Mouse (Mus musculus) embryonic facial prominence, embryonic 12.5 days (tissue): Measurements from ENCODE around the gene Ralgps2. TPM values are rescaled to one million over a fixed set of nuclear protein-coding genes. Genes with fewer than 3 reads are reported as not detected.

Source experiments
- ATAC-seq: fragments of 200-750 bp; cut with Nextera tagmentation; 2 replicates; pipeline ENCODE4 v1.8.0; 2017; ENCODE audit not compliant: insufficient number of reproducible peaks, insufficient read depth, low FRiP score, low TSS enrichment
- H3K27ac ChIP-seq: fragments of 300-500 bp; sonication (generic); 2 replicates; pipeline ENCODE4 v1.5.1; 2016; ENCODE audit warnings: mild to moderate bottlenecking
- H3K27me3 ChIP-seq: fragments of 300-500 bp; sonication (generic); 2 replicates; pipeline ENCODE4 v1.6.1; 2016; ENCODE audit warnings: mild to moderate bottlenecking, moderate library complexity
- H3K36me3 ChIP-seq: fragments of 300-500 bp; sonication (generic); 2 replicates; pipeline ENCODE4 v1.6.1; 2016; ENCODE audit warnings: mild to moderate bottlenecking
- H3K4me1 ChIP-seq: fragments of 300-500 bp; sonication (generic); 2 replicates; pipeline ENCODE4 v1.6.1; 2016
- H3K4me2 ChIP-seq: fragments of 300-500 bp; sonication (generic); replicated peaks from 2 replicates; pipeline ENCODE4 v1.6.1; 2016; ENCODE audit warnings: mild to moderate bottlenecking, moderate library complexity
- H3K4me3 ChIP-seq: fragments of 300-500 bp; sonication (generic); 2 replicates; pipeline ENCODE4 v1.5.1; 2016; ENCODE audit warnings: mild to moderate bottlenecking
- H3K9ac ChIP-seq: fragments of 300-500 bp; sonication (generic); 2 replicates; pipeline ENCODE4 v1.6.1; 2016; ENCODE audit warnings: mild to moderate bottlenecking, moderate library complexity
- H3K9me3 ChIP-seq: fragments of 300-500 bp; sonication (generic); 2 replicates; pipeline ENCODE4 v1.6.1; 2016; ENCODE audit warnings: mild to moderate bottlenecking, moderate library complexity
- WGBS: fragments of 180-500 bp; shearing (Covaris S2); methylation state at CpG from one replicate; pipeline ENCODE4 v1.1.7; 2016; 5-methylcytosine and 5-hydroxymethylcytosine counted together
- polyA plus RNA-seq: library from polyadenylated mRNA; unstranded; fragments of >200 nt; fragmentation: Nextera tagmentation; extraction: Ambion mirVana; gene quantifications from 2 replicates; pipeline ENCODE4 v1.2.1, GENCODE M21; 2016

Ralgps2 gene
- polyA plus RNA-seq, result 96.3 and 101 TPM in 2 replicates

DNA sequence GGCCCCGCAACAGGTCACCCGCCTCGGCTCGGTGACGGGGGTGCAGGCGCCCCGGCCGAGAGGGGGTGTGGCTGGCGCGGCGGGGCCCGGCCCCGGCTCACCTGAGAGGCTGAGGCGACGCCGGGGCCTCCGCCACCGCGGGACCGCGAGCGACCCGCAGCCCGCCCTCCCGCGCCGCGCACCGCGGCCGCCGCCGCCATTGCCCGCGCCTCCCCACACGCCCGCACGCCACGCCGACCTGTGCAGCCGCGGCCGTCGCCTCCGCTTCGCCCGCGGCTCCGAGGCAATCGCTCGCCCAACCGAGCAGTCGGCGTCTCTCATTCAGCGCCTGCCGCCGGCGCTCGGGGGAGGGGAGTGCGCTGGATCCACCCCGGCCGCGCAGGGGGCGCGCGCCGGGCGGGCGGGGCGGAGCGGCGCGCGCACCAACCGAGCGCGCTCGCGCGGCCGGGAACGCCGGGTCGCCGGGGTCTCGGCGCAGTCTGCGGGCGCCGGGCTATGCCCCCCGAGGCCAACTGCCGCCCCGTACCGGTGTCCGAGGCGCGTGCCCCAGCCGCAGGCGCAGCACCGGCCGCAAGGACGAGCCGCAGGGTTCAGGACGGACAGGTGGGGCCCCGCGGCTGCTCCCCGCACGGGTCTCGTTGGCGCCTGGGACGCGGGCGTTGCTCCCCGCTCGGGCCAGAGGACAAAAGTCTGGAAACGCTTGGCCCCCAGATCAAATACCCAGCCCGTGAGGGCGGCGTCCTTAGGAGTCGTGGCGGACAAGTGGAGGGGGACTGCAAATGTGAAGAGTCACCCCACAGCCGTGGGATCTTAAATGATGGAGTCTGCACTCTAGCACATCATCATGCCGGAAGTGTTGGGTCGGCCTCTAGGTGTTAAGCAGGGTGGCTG lies at the start of gene Ralgps2:
Ralgps2 (minus strand) TSS at position 376 of the 891 bp plus-strand sequence.
- no peaks in the 10 kb centered on the region for H3K9me3 ChIP-seq
- H3K27me3 ChIP-seq, result no peaks in the 10 kb centered on the region
- peak within 1 kb of the TSS; percentile 94 for H3K27ac ChIP-seq
- H3K4me3 ChIP-seq, result peak within 1 kb of the TSS; percentile 91
- H3K4me2 ChIP-seq, result peak within 1 kb of the TSS; percentile 91
- under 1% methylated on average over 99 of the region's 124 CpGs for WGBS
- H3K36me3 ChIP-seq, result no peaks in the 10 kb centered on the region
- H3K4me1 ChIP-seq, result peaks cover 16% of the 10 kb centered on the region
- peak within 1 kb of the TSS; percentile 95 for H3K9ac ChIP-seq
- ATAC-seq, result peak; percentile 80

DNA sequence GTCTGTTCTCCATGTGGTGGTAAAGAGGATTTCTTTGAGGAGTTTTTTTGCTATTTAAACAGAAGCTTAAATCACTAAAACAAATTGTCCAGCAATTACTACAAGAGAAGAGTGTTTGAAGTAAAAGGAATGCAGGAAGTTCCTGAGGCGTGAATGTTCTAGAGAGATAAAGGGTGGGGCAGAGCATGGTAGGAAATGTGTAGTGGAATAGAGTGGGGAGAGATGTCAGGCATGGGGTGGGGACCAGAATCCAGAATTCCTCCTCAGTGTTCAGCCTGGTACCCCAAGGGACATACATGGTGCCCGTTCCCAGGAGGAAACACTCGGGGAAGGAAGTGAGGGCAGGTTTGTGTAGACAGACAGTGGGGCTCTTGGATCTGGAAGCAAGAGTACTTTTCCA lies 48.1 kb upstream of the Ralgps2 start:
- Histone ChIP-seq H3K27me3 (no peaks in the 10 kb centered on the region), H3K9ac (no peak overlapping the region), H3K36me3 (no peaks in the 10 kb centered on the region), H3K27ac (no peak overlapping the region), H3K4me3 (no peak overlapping the region), H3K9me3 (no peaks in the 10 kb centered on the region), H3K4me1 (no peaks in the 10 kb centered on the region), H3K4me2 (no peak overlapping the region)
- 73% methylated on average over 3 of the region's 3 CpGs for WGBS
- ATAC-seq, result no peak

DNA sequence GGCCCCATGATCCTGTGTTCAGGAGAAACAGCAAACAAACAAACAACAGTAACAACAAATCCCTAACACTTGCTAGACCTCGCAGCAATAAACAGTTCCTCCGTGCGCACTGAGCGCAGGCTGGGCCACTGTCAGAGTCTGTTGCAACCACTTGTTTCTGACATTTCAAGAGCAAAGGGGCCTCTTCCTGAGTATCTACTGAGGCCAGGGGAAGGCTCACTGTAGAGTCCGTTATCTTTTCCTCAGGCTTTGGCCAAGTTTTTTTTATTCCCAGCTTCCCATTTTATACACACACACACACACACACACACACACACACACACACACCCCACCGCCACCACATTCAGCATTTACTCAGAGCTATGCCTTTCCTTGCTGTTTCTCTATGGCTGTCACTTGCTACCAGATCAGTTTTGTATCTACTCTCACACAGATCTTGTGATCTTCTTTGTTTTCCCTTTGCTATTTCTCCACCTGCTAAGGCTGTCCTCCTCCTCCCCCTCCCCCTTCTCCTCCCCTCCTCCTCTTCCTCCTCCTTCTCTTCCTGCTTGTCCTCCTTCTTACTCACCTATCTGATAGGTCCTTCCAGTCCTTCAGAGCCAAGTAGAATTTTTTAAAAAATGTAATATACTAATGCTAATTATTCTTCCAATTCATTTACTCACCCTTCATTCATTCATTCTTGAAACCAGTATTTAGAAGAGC lies 47.4 kb upstream of the Ralgps2 start:
- 81% methylated on average over 6 of the region's 6 CpGs for WGBS

DNA sequence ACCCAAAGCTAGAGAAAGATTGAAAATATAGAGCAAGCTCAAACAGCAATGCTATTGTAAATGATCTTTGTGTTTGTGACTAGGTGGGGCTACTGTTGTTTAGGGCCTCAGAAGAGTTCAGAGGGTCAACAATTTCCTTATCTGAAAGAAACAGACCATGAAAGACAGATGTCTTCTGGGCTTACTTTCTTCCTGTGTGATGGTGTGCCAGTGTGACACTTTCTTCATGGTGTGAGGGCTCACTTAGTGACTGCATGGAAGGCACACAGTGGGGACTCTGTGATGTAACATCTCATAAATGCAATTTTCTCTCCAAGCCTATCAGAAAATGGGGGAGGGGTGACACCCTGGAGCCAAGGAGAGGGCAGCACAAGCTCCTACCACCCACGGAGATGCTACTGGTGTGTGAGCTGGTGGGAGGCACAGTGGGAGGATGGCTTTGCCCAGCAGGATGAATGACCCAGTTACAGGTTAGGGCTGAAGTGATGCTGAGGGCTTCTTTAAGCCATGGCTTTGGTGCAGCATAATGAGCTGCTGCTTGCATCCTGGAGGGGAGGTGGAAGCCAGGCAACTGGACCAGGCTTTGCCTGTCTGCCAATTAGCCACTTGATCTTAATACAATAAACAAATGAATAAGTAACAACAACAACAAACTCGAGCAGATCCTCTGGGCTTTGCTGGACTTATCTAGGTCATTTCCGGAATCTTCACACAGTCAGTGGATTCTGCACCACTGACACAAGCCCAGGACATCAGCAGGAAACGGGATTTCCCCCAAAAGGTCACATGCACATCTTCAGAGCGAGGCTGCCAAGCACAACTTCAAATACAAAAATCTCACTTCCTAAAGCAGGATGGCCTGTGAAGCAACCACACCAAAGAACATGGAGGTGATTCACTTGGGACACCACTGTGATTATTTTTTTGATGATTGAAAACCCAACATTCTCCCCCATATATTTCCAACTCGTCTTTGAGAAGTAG lies 46.5 kb upstream of the Ralgps2 start:
- H3K27me3 ChIP-seq, result no peaks in the 10 kb centered on the region
- no peak overlapping the region for H3K4me3 ChIP-seq
- H3K9me3 ChIP-seq, result no peaks in the 10 kb centered on the region
- H3K27ac ChIP-seq, result no peak overlapping the region
- H3K4me1 ChIP-seq, result no peaks in the 10 kb centered on the region
- ATAC-seq, result no peak
- no peak overlapping the region for H3K4me2 ChIP-seq
- WGBS, result 39% methylated on average over 6 of the region's 6 CpGs
- H3K9ac ChIP-seq, result no peak overlapping the region
- no peaks in the 10 kb centered on the region for H3K36me3 ChIP-seq

More for the DNA sequence above, 47.4 kb upstream of the Ralgps2 start:
- no peak overlapping the region for H3K4me2 ChIP-seq
- H3K36me3 ChIP-seq, result no peaks in the 10 kb centered on the region
- no peak for ATAC-seq
- no peaks in the 10 kb centered on the region for H3K27me3 ChIP-seq
- H3K4me3 ChIP-seq, result no peak overlapping the region
- H3K4me1 ChIP-seq, result no peaks in the 10 kb centered on the region
- no peak overlapping the region for H3K27ac ChIP-seq
- H3K9ac ChIP-seq, result no peak overlapping the region
- H3K9me3 ChIP-seq, result no peaks in the 10 kb centered on the region

DNA sequence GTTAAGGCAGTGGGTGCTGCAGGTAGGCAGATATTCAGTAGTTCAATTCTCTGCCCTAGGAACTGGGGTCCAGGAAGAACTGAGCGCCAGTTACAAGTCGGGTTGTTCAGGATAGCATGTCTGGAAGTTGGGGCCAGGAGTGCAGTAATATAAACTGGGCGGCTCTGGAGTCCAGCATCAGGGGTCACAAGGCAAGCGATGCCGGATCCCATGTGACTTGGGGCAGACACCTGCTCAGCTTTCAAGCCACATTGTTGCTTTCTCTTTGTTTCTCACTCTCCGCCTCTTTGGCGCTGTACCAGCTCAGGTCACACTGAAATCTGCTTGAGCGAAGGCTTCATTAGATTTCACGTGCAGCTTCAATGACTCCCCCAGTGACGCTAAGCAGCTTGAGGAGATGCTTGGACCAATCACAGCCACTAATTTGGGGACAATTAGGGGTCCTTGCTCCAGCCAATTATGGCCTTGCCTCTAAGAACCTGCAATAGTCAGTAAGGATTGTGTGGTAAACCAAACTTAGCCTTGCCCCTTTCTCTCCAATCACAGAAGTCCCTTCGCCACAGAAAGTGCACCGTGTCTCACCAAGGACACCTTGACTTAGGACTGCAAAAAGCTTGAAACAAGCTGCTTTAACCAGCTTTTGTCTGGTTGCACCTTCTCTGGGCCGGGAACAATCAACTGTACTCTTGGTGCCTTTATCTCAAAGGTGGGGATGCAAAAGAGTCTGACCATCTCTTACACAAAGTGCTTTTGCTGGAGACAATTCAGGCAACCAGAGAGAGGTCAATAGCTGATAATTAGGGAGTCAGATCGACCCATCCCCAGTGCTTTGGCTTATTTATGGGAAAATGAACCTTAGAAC lies 43.8 kb upstream of the Ralgps2 start:
- 80% methylated on average over 14 of the region's 14 CpGs for WGBS
- no peak for ATAC-seq

DNA sequence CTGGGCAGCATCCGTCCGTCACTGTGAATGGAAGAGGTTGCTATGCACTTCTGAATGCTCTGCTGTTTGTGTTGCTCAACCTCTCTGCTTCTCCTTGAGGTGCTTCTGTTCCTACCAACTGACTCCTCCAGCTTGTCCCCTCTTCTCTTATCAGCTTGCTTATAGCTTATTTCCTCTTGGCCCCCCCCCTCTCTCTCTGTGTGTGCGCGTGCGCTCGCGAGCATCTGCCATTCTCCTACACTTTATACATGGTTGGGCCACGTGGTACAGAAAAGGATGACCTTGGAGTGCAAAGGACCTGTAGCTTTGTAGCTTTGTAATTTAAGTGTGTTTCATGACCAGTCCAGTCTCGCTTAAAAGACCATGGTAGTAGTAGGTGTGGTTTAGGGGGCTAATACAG lies 42.5 kb upstream of the Ralgps2 start:
- WGBS, result 89% methylated on average over 9 of the region's 9 CpGs
- H3K4me1 ChIP-seq, result no peaks in the 10 kb centered on the region
- H3K9ac ChIP-seq, result no peak overlapping the region
- H3K4me3 ChIP-seq, result no peak overlapping the region
- H3K27me3 ChIP-seq, result no peaks in the 10 kb centered on the region
- no peaks in the 10 kb centered on the region for H3K36me3 ChIP-seq
- H3K4me2 ChIP-seq, result no peak overlapping the region
- ATAC-seq, result no peak
- H3K9me3 ChIP-seq, result no peaks in the 10 kb centered on the region
- no peak overlapping the region for H3K27ac ChIP-seq

More for the DNA sequence above, 43.8 kb upstream of the Ralgps2 start:
- Histone ChIP-seq H3K27me3 (no peaks in the 10 kb centered on the region), H3K4me1 (no peaks in the 10 kb centered on the region), H3K9ac (no peak overlapping the region), H3K27ac (no peak overlapping the region), H3K4me2 (no peak overlapping the region), H3K36me3 (no peaks in the 10 kb centered on the region), H3K9me3 (no peaks in the 10 kb centered on the region), H3K4me3 (no peak overlapping the region)

DNA sequence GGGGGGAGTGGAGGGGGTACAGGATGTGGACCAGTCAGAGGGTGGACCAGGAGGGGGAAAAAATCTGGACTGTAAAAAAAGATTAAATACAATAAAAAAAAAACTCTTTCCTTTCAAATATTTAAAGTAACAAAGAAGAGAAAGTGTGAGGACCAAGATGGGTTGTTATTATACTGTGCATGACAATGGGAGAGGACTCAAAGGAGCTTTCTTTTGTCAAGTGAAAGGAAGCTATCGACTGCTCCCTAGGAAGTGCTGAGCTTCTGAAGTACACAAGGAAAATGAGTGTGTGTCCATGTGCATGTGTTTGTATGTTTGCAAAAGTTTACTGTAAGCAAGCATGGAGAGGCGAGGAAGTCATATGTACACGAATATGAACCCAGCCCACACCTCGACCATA lies 40.3 kb upstream of the Ralgps2 start:
- no peaks in the 10 kb centered on the region for H3K27me3 ChIP-seq
- H3K36me3 ChIP-seq, result no peaks in the 10 kb centered on the region
- WGBS, result 85% methylated on average over 4 of the region's 4 CpGs
- no peak overlapping the region for H3K4me3 ChIP-seq
- H3K9ac ChIP-seq, result no peak overlapping the region
- H3K4me1 ChIP-seq, result no peaks in the 10 kb centered on the region
- no peak for ATAC-seq
- no peak overlapping the region for H3K27ac ChIP-seq
- H3K4me2 ChIP-seq, result no peak overlapping the region
- no peaks in the 10 kb centered on the region for H3K9me3 ChIP-seq

DNA sequence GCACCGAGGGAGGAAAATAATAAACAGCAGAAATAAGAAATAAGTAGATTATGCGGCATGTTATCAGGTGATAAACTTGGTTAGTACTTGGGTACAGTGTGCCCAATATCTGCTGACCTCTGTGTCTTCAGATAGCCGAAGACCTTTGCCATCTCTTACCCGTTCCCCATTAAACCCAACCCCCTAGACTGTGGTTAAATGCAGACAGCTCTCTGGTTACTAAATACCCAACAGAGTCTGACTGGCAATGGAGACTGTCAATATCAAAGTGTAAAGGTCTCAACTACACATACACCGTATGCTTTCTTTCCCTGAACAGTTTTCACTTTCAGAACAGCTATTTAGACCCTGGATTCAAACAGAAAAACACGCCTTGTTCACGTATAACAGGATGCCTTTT lies 39.2 kb upstream of the Ralgps2 start:
- H3K9me3 ChIP-seq, result no peaks in the 10 kb centered on the region
- H3K27ac ChIP-seq, result no peak overlapping the region
- ATAC-seq, result no peak
- 88% methylated on average over 7 of the region's 7 CpGs for WGBS
- H3K27me3 ChIP-seq, result no peaks in the 10 kb centered on the region
- no peak overlapping the region for H3K4me2 ChIP-seq
- no peak overlapping the region for H3K9ac ChIP-seq
- H3K4me3 ChIP-seq, result no peak overlapping the region
- no peaks in the 10 kb centered on the region for H3K4me1 ChIP-seq
- no peaks in the 10 kb centered on the region for H3K36me3 ChIP-seq

DNA sequence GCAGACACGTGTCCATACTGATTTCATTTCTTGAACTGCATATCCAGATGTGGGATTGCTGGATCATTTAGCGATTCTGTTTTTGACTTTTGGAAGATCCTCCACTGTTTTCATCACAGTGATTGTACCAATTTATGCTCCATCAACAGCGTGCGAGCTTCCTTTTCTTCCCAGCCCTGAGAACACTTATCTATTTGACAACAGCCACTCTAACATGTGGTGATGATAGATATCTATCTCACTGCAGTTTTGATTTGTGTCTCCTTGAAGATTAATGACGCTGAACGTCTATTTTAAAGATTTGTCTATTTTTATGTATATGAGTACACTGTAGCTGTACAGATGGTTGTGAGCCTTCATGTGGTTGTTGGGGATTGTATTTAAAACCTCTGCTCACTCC lies 34.4 kb upstream of the Ralgps2 start:
- no peaks in the 10 kb centered on the region for H3K36me3 ChIP-seq
- H3K27me3 ChIP-seq, result no peaks in the 10 kb centered on the region
- WGBS, result 81% methylated on average over 6 of the region's 6 CpGs
- no peak for ATAC-seq
- no peak overlapping the region for H3K9ac ChIP-seq
- no peak overlapping the region for H3K4me2 ChIP-seq
- H3K4me3 ChIP-seq, result no peak overlapping the region
- no peaks in the 10 kb centered on the region for H3K4me1 ChIP-seq
- H3K9me3 ChIP-seq, result no peaks in the 10 kb centered on the region
- H3K27ac ChIP-seq, result no peak overlapping the region

DNA sequence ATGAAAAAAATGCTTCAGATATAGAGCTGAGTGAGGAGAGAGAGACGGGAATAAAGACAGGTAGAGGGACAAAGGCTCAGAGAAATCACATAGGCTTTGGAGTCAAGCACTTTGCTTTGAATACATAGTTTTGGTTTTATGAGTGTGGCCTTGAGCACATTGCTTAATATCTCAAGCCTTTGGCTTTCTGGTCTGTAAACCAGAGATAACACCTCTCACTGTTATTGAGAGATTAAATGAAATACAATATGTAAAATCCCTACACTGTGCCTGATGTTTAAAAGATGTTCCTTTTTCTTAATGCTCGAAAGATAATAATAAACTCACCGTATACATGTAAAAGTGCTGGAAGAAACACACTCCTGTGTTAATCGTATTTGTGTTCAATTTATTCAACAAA lies 33.0 kb upstream of the Ralgps2 start:
- Histone ChIP-seq H3K36me3 (no peaks in the 10 kb centered on the region), H3K4me3 (no peak overlapping the region), H3K4me2 (no peak overlapping the region), H3K4me1 (no peaks in the 10 kb centered on the region), H3K27me3 (no peaks in the 10 kb centered on the region), H3K9me3 (no peaks in the 10 kb centered on the region), H3K27ac (no peak overlapping the region), H3K9ac (no peak overlapping the region)
- ATAC-seq, result no peak
- WGBS, result 90% methylated on average over 4 of the region's 4 CpGs
